Mouse (Mus musculus) forebrain, embryonic 14.5 days (tissue): ENCODE measurements at regions not wholly inside any gene's neighbourhood (a gene's known extent, or its start where the extent isn't known, plus 50 kb on each side); places are given as distances from the start of the nearest gene placed in this dataset.
A peak's percentile ranks its signal among the peaks of the same experiment; 100 is the strongest.

Source experiments
- ATAC-seq: fragments of 200-750 bp; cut with Nextera tagmentation; 2 replicates; pipeline ENCODE4 v1.8.0; 2017; ENCODE audit warnings: mild to moderate bottlenecking, moderate library complexity
- DNase-seq: peaks from one replicate; pipeline ENCODE4 v3.0.0-alpha.2; 2015; ENCODE audit warnings: low spot score
- H3K27ac ChIP-seq: fragments of 300-500 bp; sonication (generic); 2 replicates; pipeline ENCODE4 v1.5.1; 2014; ENCODE audit warnings: low read depth, mild to moderate bottlenecking, control low read depth, low read length, moderate library complexity
- H3K27me3 ChIP-seq: fragments of 300-500 bp; sonication (generic); replicated peaks from 2 replicates; pipeline ENCODE4 v1.6.1; 2014; ENCODE audit warnings: low read length, control low read depth, mixed read lengths; ENCODE audit not compliant: control insufficient read depth, insufficient read depth
- H3K36me3 ChIP-seq: fragments of 300-500 bp; sonication (generic); 2 replicates; pipeline ENCODE4 v1.6.1; 2014; ENCODE audit warnings: low read length, control low read depth; ENCODE audit not compliant: control insufficient read depth, insufficient read depth
- H3K4me1 ChIP-seq: fragments of 300-500 bp; sonication (generic); 2 replicates; pipeline ENCODE4 v1.6.1; 2014; ENCODE audit warnings: antibody characterized with exemption, low read length, control low read depth; ENCODE audit not compliant: control insufficient read depth, insufficient read depth
- H3K4me2 ChIP-seq: fragments of 300-500 bp; sonication (generic); 2 replicates; pipeline ENCODE4 v1.6.1; 2014; ENCODE audit warnings: mild to moderate bottlenecking, control low read depth, low read length
- H3K4me3 ChIP-seq: fragments of 300-500 bp; sonication (generic); 2 replicates; pipeline ENCODE4 v1.5.1; 2014; ENCODE audit warnings: low read depth, low read length, control low read depth
- H3K9ac ChIP-seq: fragments of 300-500 bp; sonication (generic); 2 replicates; pipeline ENCODE4 v1.6.1; 2014; ENCODE audit warnings: mild to moderate bottlenecking, low read length, control low read depth, moderate library complexity
- H3K9me3 ChIP-seq: fragments of 300-500 bp; sonication (generic); replicated peaks from 2 replicates; pipeline ENCODE4 v1.6.1; 2016; ENCODE audit warnings: low read length, control low read depth, mixed read lengths; ENCODE audit not compliant: control insufficient read depth
- WGBS: fragments of 180-500 bp; shearing (Covaris S2); extraction: QIAGEN DNeasy Blood & Tissue Kit; methylation state at CpG from one replicate; pipeline ENCODE4 v1.1.7; 2014; 5-methylcytosine and 5-hydroxymethylcytosine counted together

- H3K27me3 ChIP-seq = no peaks in the 10 kb centered on the region
- no peaks in the 10 kb centered on the region for H3K36me3 ChIP-seq
- no peak overlapping the region for H3K4me2 ChIP-seq
- H3K9ac ChIP-seq = no peak overlapping the region
- no peaks in the 10 kb centered on the region for H3K9me3 ChIP-seq
- 84% methylated on average over 5 of the region's 5 CpGs for WGBS
- no peak overlapping the region for H3K27ac ChIP-seq
- ATAC-seq (no peak), DNase-seq (no peak)
- no peaks in the 10 kb centered on the region for H3K4me1 ChIP-seq
- no peak overlapping the region for H3K4me3 ChIP-seq
These were observed 317.7 kb upstream of the 1700056E22Rik start for GRCm38 (mm10) chr1:184351760-184352159.

GRCm38 (mm10) chr1:184344829-184345228 lies 310.7 kb upstream of the 1700056E22Rik start:
- H3K4me3 ChIP-seq = no peak overlapping the region
- DNase-seq (no peak), ATAC-seq (no peak)
- H3K36me3 ChIP-seq = no peaks in the 10 kb centered on the region
- no peak overlapping the region for H3K27ac ChIP-seq
- H3K9ac ChIP-seq = no peak overlapping the region
- no peaks in the 10 kb centered on the region for H3K4me1 ChIP-seq
- H3K27me3 ChIP-seq = no peaks in the 10 kb centered on the region
- 72% methylated on average over 2 of the region's 2 CpGs for WGBS
- no peak overlapping the region for H3K4me2 ChIP-seq
- no peaks in the 10 kb centered on the region for H3K9me3 ChIP-seq

DNA sequence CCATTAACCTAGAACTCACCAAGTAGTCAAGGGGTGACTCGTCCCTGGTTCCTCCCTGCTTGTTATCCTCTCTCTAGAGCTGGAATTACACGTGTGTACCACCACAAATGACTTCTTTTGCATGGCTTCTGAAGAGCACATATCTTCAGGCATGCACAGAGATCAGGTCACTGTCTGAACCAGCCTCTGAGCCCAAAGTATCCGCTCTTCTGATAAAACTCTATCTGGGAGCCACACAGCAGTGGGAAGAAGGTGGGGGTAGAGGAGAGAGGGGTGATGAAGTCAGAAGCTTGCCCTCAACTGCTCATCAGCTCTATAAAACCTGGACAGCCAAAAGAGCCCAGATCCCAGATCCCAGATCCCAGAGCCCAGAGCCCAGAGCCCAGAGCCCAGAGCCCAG lies 301.9 kb upstream of the 1700056E22Rik start:
- Histone ChIP-seq H3K36me3 (no peaks in the 10 kb centered on the region), H3K27ac (no peak overlapping the region), H3K4me2 (no peak overlapping the region), H3K4me1 (no peaks in the 10 kb centered on the region), H3K27me3 (no peaks in the 10 kb centered on the region), H3K9me3 (no peaks in the 10 kb centered on the region), H3K9ac (no peak overlapping the region), H3K4me3 (no peak overlapping the region)
- ATAC-seq = no peak
- WGBS = 76% methylated on average over 3 of the region's 3 CpGs
- DNase-seq = no peak

- H3K4me2 ChIP-seq = no peak overlapping the region
- H3K4me1 ChIP-seq = no peaks in the 10 kb centered on the region
- ATAC-seq (no peak), DNase-seq (peak; percentile 57)
- H3K27ac ChIP-seq = no peak overlapping the region
- no peaks in the 10 kb centered on the region for H3K36me3 ChIP-seq
- 45% methylated on average over 6 of the region's 6 CpGs for WGBS
- H3K4me3 ChIP-seq = no peak overlapping the region
- H3K27me3 ChIP-seq = no peaks in the 10 kb centered on the region
- H3K9me3 ChIP-seq = no peaks in the 10 kb centered on the region
- no peak overlapping the region for H3K9ac ChIP-seq
These were observed 301.2 kb upstream of the 1700056E22Rik start for GRCm38 (mm10) chr1:184335281-184335680.

GRCm38 (mm10) chr1:184334818-184335217 lies 300.7 kb upstream of the 1700056E22Rik start:
- H3K36me3 ChIP-seq = no peaks in the 10 kb centered on the region
- no peaks in the 10 kb centered on the region for H3K27me3 ChIP-seq
- 70% methylated on average over 5 of the region's 5 CpGs for WGBS

DNA sequence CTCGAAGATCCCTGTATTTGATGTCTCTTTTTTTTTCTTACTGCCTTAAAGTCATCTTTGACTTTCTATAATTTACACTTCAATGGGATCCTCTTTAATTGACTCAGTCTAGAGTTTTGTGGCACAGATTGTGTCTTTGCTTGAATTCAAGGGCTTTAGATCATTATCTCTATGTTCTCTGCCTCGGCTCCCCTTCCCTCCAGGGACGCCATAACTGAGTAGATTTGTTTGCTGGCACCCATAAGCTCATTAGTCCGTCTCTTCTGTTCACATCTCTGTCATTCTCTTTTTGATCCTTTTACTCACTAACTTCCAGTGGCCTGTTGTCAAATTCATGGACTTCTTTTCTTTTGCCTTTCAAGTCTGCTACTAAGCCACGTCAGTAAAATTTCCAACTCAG lies 299.0 kb upstream of the 1700056E22Rik start:
- no peak for ATAC-seq
- 43% methylated on average over 5 of the region's 5 CpGs for WGBS

More at GRCm38 (mm10) chr1:184334818-184335217, 300.7 kb upstream of the 1700056E22Rik start:
- no peak overlapping the region for H3K9ac ChIP-seq
- no peak overlapping the region for H3K27ac ChIP-seq
- no peak overlapping the region for H3K4me2 ChIP-seq
- no peaks in the 10 kb centered on the region for H3K4me1 ChIP-seq
- ATAC-seq (no peak), DNase-seq (no peak)
- no peak overlapping the region for H3K4me3 ChIP-seq
- H3K9me3 ChIP-seq = no peaks in the 10 kb centered on the region

DNA sequence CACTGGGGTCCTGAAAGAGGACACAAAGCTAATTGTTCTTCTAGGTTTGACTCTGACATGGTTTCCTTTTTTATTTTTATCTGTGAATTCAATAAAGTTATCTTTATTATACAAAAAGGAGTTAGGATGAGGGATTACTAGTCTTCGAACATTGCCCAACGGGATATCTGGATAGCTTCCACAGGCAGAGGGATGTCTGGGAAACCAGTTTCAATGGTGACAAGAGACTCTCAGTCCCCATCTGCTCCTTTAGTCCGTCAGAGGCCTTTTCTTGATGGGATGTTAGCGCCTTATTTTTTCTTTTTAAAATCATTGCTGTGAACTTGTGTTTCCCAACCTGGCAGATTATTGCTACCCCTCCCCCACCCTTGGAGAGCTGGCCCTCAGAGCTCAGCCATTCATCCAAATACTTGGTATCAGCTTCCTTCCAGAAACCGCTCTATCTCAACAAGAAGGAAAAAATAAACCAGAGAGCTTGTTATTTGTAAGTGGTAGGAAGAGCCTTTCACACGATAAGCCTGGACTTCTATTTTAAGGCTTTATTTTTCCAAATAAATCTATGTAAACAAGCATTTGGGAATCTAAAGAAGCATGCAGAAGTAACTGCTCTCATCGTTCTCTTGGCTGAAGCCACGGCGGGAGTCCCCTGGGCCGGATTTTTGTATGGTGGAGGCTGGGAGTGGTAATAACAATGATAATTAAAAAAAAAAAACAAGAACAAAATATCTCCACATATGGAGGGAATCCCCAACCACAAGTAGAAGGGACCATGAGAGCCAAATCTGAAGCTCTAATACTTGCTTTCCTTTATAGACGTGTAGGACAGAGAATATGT lies 296.6 kb upstream of the 1700056E22Rik start:
- Histone ChIP-seq H3K36me3 (no peaks in the 10 kb centered on the region), H3K9me3 (no peaks in the 10 kb centered on the region), H3K4me1 (no peaks in the 10 kb centered on the region), H3K27me3 (no peaks in the 10 kb centered on the region), H3K9ac (no peak overlapping the region), H3K4me2 (no peak overlapping the region), H3K27ac (no peak overlapping the region), H3K4me3 (no peak overlapping the region)
- DNase-seq = peak; percentile 9
- no peak for ATAC-seq
- 82% methylated on average over 11 of the region's 11 CpGs for WGBS

More for the DNA sequence above, 299.0 kb upstream of the 1700056E22Rik start:
- Histone ChIP-seq H3K9me3 (no peaks in the 10 kb centered on the region), H3K27me3 (no peaks in the 10 kb centered on the region), H3K4me3 (no peak overlapping the region), H3K4me1 (no peaks in the 10 kb centered on the region), H3K4me2 (no peak overlapping the region), H3K27ac (no peak overlapping the region), H3K9ac (no peak overlapping the region), H3K36me3 (no peaks in the 10 kb centered on the region)
- DNase-seq = no peak

GRCm38 (mm10) chr1:184326191-184326590 lies 292.1 kb upstream of the 1700056E22Rik start:
- Histone ChIP-seq H3K36me3 (no peaks in the 10 kb centered on the region), H3K27me3 (no peaks in the 10 kb centered on the region), H3K9ac (no peak overlapping the region), H3K9me3 (no peaks in the 10 kb centered on the region), H3K27ac (no peak overlapping the region), H3K4me2 (no peak overlapping the region), H3K4me3 (no peak overlapping the region), H3K4me1 (no peaks in the 10 kb centered on the region)
- ATAC-seq = no peak
- DNase-seq = peak; percentile 30
- WGBS = 84% methylated on average over 3 of the region's 3 CpGs

- no peaks in the 10 kb centered on the region for H3K27me3 ChIP-seq
- H3K9me3 ChIP-seq = no peaks in the 10 kb centered on the region
- no peaks in the 10 kb centered on the region for H3K4me1 ChIP-seq
- no peak overlapping the region for H3K27ac ChIP-seq
- H3K9ac ChIP-seq = no peak overlapping the region
- DNase-seq (no peak), ATAC-seq (no peak)
- WGBS = 79% methylated on average over 2 of the region's 2 CpGs
- H3K4me3 ChIP-seq = no peak overlapping the region
- no peak overlapping the region for H3K4me2 ChIP-seq
- H3K36me3 ChIP-seq = no peaks in the 10 kb centered on the region
These were observed 290.1 kb upstream of the 1700056E22Rik start for GRCm38 (mm10) chr1:184324234-184324633.
